Mouse (Mus musculus) forebrain, embryonic 16.5 days (tissue): ENCODE data around the gene Gm10337. TPM values are rescaled to one million over a fixed set of nuclear protein-coding genes. Genes with fewer than 3 reads are reported as not detected.

ENCODE experiments used
- polyA plus RNA-seq: library from polyadenylated mRNA; unstranded; fragments of >200 nt; fragmentation: Nextera tagmentation; extraction: Ambion mirVana; gene quantifications from 2 replicates; pipeline ENCODE4 v1.2.1, GENCODE M21; 2015

The Gm10337 gene
- polyA plus RNA-seq, 1 experiment from 2014 or later = 17.3 TPM

Other genes starting within 250 kb of the Gm10337 start
- 6.4 and 8.0 TPM in 2 replicates for gene Rarg, start 246.2 kb upstream of the Gm10337 start, polyA plus RNA-seq
- gene Gm9918, start 233.2 kb upstream of the Gm10337 start, polyA plus RNA-seq = 0.11 TPM in 1 of 2 replicates, not detected in the other
- gene Mfsd5, start 224.3 kb upstream of the Gm10337 start, polyA plus RNA-seq = 50.6 and 52.8 TPM in 2 replicates
- gene Espl1, start 207.5 kb upstream of the Gm10337 start, polyA plus RNA-seq = 10.9 and 11.7 TPM in 2 replicates
- gene Pfdn5, start 177.6 kb upstream of the Gm10337 start, polyA plus RNA-seq = 429 and 443 TPM in 2 replicates
- 105 and 111 TPM in 2 replicates for gene Myg1, start 172.0 kb upstream of the Gm10337 start, polyA plus RNA-seq
- gene Aaas, start 153.0 kb upstream of the Gm10337 start, polyA plus RNA-seq = 42.0 and 44.7 TPM in 2 replicates
- gene Sp7, start 136.5 kb upstream of the Gm10337 start, polyA plus RNA-seq = 0.38 and 1.1 TPM in 2 replicates
- gene Sp1, start 97.6 kb upstream of the Gm10337 start, polyA plus RNA-seq = 5.0 and 5.9 TPM in 2 replicates
- 0.32 and 0.58 TPM in 2 replicates for gene Amhr2, start 58.4 kb upstream of the Gm10337 start, polyA plus RNA-seq
- gene Prr13, start 44.7 kb upstream of the Gm10337 start, polyA plus RNA-seq = 79.0 and 80.9 TPM in 2 replicates
- gene Pcbp2, start 33.2 kb upstream of the Gm10337 start, polyA plus RNA-seq = 144 and 149 TPM in 2 replicates
- gene Map3k12, start 13.3 kb downstream of the Gm10337 start, polyA plus RNA-seq = 58.7 and 69.5 TPM in 2 replicates
- gene Tarbp2, start 14.5 kb downstream of the Gm10337 start, polyA plus RNA-seq = 97.2 and 114 TPM in 2 replicates
- gene Npff, start 21.2 kb downstream of the Gm10337 start, polyA plus RNA-seq = 2.9 and 3.1 TPM in 2 replicates
- gene Gm28047, start 121.3 kb downstream of the Gm10337 start, polyA plus RNA-seq = not detected in 2 replicates
- gene Atf7, start 121.7 kb downstream of the Gm10337 start, polyA plus RNA-seq = 26.8 and 27.5 TPM in 2 replicates
- gene Atp5g2, start 168.6 kb downstream of the Gm10337 start, polyA plus RNA-seq = 50.4 and 56.5 TPM in 2 replicates
- 80.6 and 87.7 TPM in 2 replicates for gene Calcoco1, start 218.5 kb downstream of the Gm10337 start, polyA plus RNA-seq